Mouse (Mus musculus) erythroblast, embryonic 14.5 days (primary cell): ENCODE measurements around the gene Chst11.

Experiments
- GATA1 ChIP-seq: IDR thresholded peaks from 2 replicates; pipeline ENCODE4 v1.6.1; 2012; ENCODE audit warnings: low read length, inconsistent platforms, mixed read lengths
- TAL1 ChIP-seq: IDR thresholded peaks from 3 replicates; pipeline ENCODE4 v1.6.1; 2012; ENCODE audit warnings: low read length, inconsistent platforms, mixed read lengths

DNA sequence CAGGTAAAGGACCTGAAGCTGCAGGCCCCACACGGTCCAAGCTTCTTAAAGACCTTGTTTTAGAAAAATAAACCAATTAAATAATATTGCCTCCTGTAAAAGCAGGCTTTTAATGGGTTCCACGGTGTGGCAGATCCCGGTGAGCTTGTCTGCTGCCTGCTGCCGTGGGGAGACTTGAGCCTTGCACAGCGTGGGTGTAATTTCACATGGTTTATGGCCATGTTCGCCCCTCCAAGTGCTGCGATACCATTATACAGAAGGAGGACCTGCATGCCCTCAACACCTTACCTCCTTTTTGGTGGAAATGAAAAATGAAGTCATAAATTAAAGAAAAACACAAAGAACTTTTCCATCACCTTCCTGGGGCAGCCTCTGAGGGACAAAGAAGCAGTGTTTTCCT, 103.0 kb downstream of the Chst11 start:
- TF ChIP-seq GATA1: no peak
- TF ChIP-seq TAL1: no peak
